Mouse (Mus musculus): ENCODE results near the gene Trcg1. TPM values are rescaled to one million over a fixed set of nuclear protein-coding genes. Genes with fewer than 3 reads are reported as not detected.
A peak's percentile ranks its signal among the peaks of the same experiment; 100 is the strongest.

The Trcg1 gene
- total RNA-seq, 2 experiments from 2014 or later: not detected

- no peak for DNase-seq
Observed at GRCm38 (mm10) chr9:57262795-57263684, 26.7 kb downstream of the Trcg1 start.

- DNase-seq: no peak
Observed at GRCm38 (mm10) chr9:57265125-57265524, 28.8 kb downstream of the Trcg1 start.

- no peak for DNase-seq
Observed at GRCm38 (mm10) chr9:57267421-57267820, 31.1 kb downstream of the Trcg1 start.

GRCm38 (mm10) chr9:57268078-57268477, 31.7 kb downstream of the Trcg1 start:
- DNase-seq: peak in 1 of 2 experiments; percentile 25

GRCm38 (mm10) chr9:57268575-57268974, 32.2 kb downstream of the Trcg1 start:
- DNase-seq: no peak

GRCm38 (mm10) chr9:57269384-57269783, 33.0 kb downstream of the Trcg1 start:
- DNase-seq: no peak

GRCm38 (mm10) chr9:57270399-57270798, 34.0 kb downstream of the Trcg1 start:
- DNase-seq: no peak

GRCm38 (mm10) chr9:57271081-57271480, 34.7 kb downstream of the Trcg1 start:
- DNase-seq: no peak

- peak; percentile 53 to 54 for DNase-seq
Observed at GRCm38 (mm10) chr9:57271837-57272562, 35.6 kb downstream of the Trcg1 start.

GRCm38 (mm10) chr9:57272902-57273804, 36.8 kb downstream of the Trcg1 start:
- peak in 1 of 2 experiments; percentile 46 for DNase-seq

GRCm38 (mm10) chr9:57273805-57274494, 37.6 kb downstream of the Trcg1 start:
- DNase-seq: no peak

GRCm38 (mm10) chr9:57276311-57276710, 40.0 kb downstream of the Trcg1 start:
- peak in 1 of 2 experiments; percentile 50 for DNase-seq

GRCm38 (mm10) chr9:57278268-57278667, 41.9 kb downstream of the Trcg1 start:
- no peak for DNase-seq

- peak; percentile 63 to 65 for DNase-seq
Observed at GRCm38 (mm10) chr9:57279441-57279840, 43.1 kb downstream of the Trcg1 start.

- DNase-seq: peak; percentile 41 to 54
Observed at GRCm38 (mm10) chr9:57281549-57281948, 45.2 kb downstream of the Trcg1 start.

- DNase-seq: peak in 1 of 2 experiments; percentile 47
Observed at GRCm38 (mm10) chr9:57282686-57283085, 46.3 kb downstream of the Trcg1 start.

GRCm38 (mm10) chr9:57283311-57283710, 47.0 kb downstream of the Trcg1 start:
- peak in 1 of 2 experiments; percentile 45 for DNase-seq

- DNase-seq: no peak
Observed at GRCm38 (mm10) chr9:57287183-57287582, 50.8 kb downstream of the Trcg1 start.

- DNase-seq: no peak
Observed at GRCm38 (mm10) chr9:57294905-57295304, 58.5 kb downstream of the Trcg1 start.

- no peak for DNase-seq
Observed at GRCm38 (mm10) chr9:57295666-57296065, 59.3 kb downstream of the Trcg1 start.

GRCm38 (mm10) chr9:57296277-57296676, 59.9 kb downstream of the Trcg1 start:
- no peak for DNase-seq
